Mouse (Mus musculus) E14TG2a.4 (cell line): ENCODE data around the gene Fcgr4.

Experiments used
- CTCF ChIP-seq: conservative IDR thresholded peaks from 2 replicates; pipeline ENCODE4 v1.5.1; 2014; ENCODE audit warnings: low read length
- NANOG ChIP-seq: IDR thresholded peaks from 2 replicates; pipeline ENCODE4 v1.6.1; 2014; ENCODE audit warnings: borderline replicate concordance, low read length, mixed read lengths

GRCm38 (mm10) chr1:170989656-170990055, 29.1 kb upstream of the Fcgr4 start:
- no peak for TF ChIP-seq CTCF
- TF ChIP-seq NANOG = no peak
